Mouse (Mus musculus) adrenal gland, postnatal 14 days (tissue): ENCODE results near the gene Smim13. TPM values are rescaled to one million over a fixed set of nuclear protein-coding genes. Genes with fewer than 3 reads are reported as not detected.

Experiments used
- DNase-seq: peaks from one replicate; pipeline ENCODE4 v3.0.0; 2021; ENCODE audit warnings: mixed read lengths
- total RNA-seq: library from RNA; stranded (reverse); gene quantifications from 2 replicates; pipeline ENCODE4 v1.2.3, GENCODE M21; 2021

Gene Smim13
- total RNA-seq, 1 experiment from 2014 or later = 14.0 TPM

- no peak for DNase-seq
These were observed 41.9 kb downstream of the Smim13 start for GRCm38 (mm10) chr13:41291466-41291974.

- DNase-seq = no peak
These were observed 44.0 kb downstream of the Smim13 start for GRCm38 (mm10) chr13:41293595-41293994.

GRCm38 (mm10) chr13:41295886-41296285, 46.2 kb downstream of the Smim13 start:
- no peak for DNase-seq

GRCm38 (mm10) chr13:41296396-41296795, 46.8 kb downstream of the Smim13 start:
- DNase-seq = no peak

GRCm38 (mm10) chr13:41298533-41298932, 48.9 kb downstream of the Smim13 start:
- no peak for DNase-seq

- no peak for DNase-seq
These were observed 49.4 kb downstream of the Smim13 start for GRCm38 (mm10) chr13:41298996-41299395.

- DNase-seq = no peak
These were observed 50.4 kb downstream of the Smim13 start for GRCm38 (mm10) chr13:41300037-41300436.

GRCm38 (mm10) chr13:41302716-41303115, 53.1 kb downstream of the Smim13 start:
- peak; percentile 92 for DNase-seq

- no peak for DNase-seq
These were observed 71.1 kb downstream of the Smim13 start for GRCm38 (mm10) chr13:41320749-41321148.

GRCm38 (mm10) chr13:41321433-41321832, 71.8 kb downstream of the Smim13 start:
- DNase-seq = no peak

GRCm38 (mm10) chr13:41324631-41325030, 75.0 kb downstream of the Smim13 start:
- no peak for DNase-seq

- no peak for DNase-seq
These were observed 75.7 kb downstream of the Smim13 start for GRCm38 (mm10) chr13:41325346-41325745.

- DNase-seq = no peak
These were observed 76.5 kb downstream of the Smim13 start for GRCm38 (mm10) chr13:41326134-41326533.

Other genes starting within 250 kb of the Smim13 start
- 62.3 and 64.0 TPM in 2 replicates for gene Pak1ip1, start 248.8 kb upstream of the Smim13 start, total RNA-seq
- 268 and 286 TPM in 2 replicates for gene Tmem14c, start 233.6 kb upstream of the Smim13 start, total RNA-seq
- gene Mak, start 170.1 kb upstream of the Smim13 start, total RNA-seq = not detected in 2 replicates
- not detected in 2 replicates for gene Gcm2, start 138.8 kb upstream of the Smim13 start, total RNA-seq
- not detected in 2 replicates for gene Sycp2l, start 135.5 kb upstream of the Smim13 start, total RNA-seq
- gene Elovl2, start 29.4 kb upstream of the Smim13 start, total RNA-seq = 2.7 and 44.4 TPM in 2 replicates
- not detected in 2 replicates for gene Gm17364, start 24.1 kb downstream of the Smim13 start, total RNA-seq
- gene Nedd9, start 237.5 kb downstream of the Smim13 start, total RNA-seq = 23.0 and 38.5 TPM in 2 replicates